Mouse (Mus musculus) layer of hippocampus, postnatal 14 days (tissue): ENCODE measurements at regions not wholly inside any gene's neighbourhood (a gene's known extent, or its start where the extent isn't known, plus 50 kb on each side); places are given as distances from the start of the nearest gene placed in this dataset.

Experiments used
- DNase-seq, 2 experiments: peaks; one replicate each; pipeline ENCODE4 v3.0.0; 2021 to 2022; ENCODE audit warnings: low spot score in 2 of 2, mixed read lengths in 1 of 2

GRCm38 (mm10) chr8:25341225-25341624, 517.1 kb upstream of the Adam5 start:
- DNase-seq, result no peak

- no peak for DNase-seq
Observed at GRCm38 (mm10) chr8:25340729-25341128, 516.6 kb upstream of the Adam5 start.

- no peak for DNase-seq
Observed at GRCm38 (mm10) chr8:25332120-25332607, 508.0 kb upstream of the Adam5 start.

GRCm38 (mm10) chr8:25331161-25331776, 507.1 kb upstream of the Adam5 start:
- DNase-seq, result no peak

- DNase-seq, result no peak
Observed at GRCm38 (mm10) chr8:25329791-25330190, 505.6 kb upstream of the Adam5 start.

- no peak for DNase-seq
Observed at GRCm38 (mm10) chr8:25328318-25328717, 504.1 kb upstream of the Adam5 start.

GRCm38 (mm10) chr8:25326930-25327329, 502.8 kb upstream of the Adam5 start:
- DNase-seq, result no peak

GRCm38 (mm10) chr8:25326257-25326656, 502.1 kb upstream of the Adam5 start:
- DNase-seq, result peak in 1 of 2 experiments; percentile 37

- no peak for DNase-seq
Observed at GRCm38 (mm10) chr8:25324731-25325130, 500.6 kb upstream of the Adam5 start.

GRCm38 (mm10) chr8:25323643-25324420, 499.7 kb upstream of the Adam5 start:
- no peak for DNase-seq

- no peak for DNase-seq
Observed at GRCm38 (mm10) chr8:25316383-25316782, 492.2 kb upstream of the Adam5 start.

- no peak for DNase-seq
Observed at GRCm38 (mm10) chr8:25311811-25312533, 487.8 kb upstream of the Adam5 start.

GRCm38 (mm10) chr8:25307956-25308355, 483.8 kb upstream of the Adam5 start:
- no peak for DNase-seq

- no peak for DNase-seq
Observed at GRCm38 (mm10) chr8:25307511-25307910, 483.3 kb upstream of the Adam5 start.

- no peak for DNase-seq
Observed at GRCm38 (mm10) chr8:25306769-25307491, 482.8 kb upstream of the Adam5 start.
